Mouse (Mus musculus): ENCODE measurements around the gene Hmgn2. TPM values are rescaled to one million over a fixed set of nuclear protein-coding genes. Genes with fewer than 3 reads are reported as not detected.

Hmgn2 gene
- polyA plus RNA-seq (2014; fragmentation: Nextera tagmentation; extraction: Ambion mirVana) = 3,322 and 3,460 TPM in 2 replicates

DNA sequence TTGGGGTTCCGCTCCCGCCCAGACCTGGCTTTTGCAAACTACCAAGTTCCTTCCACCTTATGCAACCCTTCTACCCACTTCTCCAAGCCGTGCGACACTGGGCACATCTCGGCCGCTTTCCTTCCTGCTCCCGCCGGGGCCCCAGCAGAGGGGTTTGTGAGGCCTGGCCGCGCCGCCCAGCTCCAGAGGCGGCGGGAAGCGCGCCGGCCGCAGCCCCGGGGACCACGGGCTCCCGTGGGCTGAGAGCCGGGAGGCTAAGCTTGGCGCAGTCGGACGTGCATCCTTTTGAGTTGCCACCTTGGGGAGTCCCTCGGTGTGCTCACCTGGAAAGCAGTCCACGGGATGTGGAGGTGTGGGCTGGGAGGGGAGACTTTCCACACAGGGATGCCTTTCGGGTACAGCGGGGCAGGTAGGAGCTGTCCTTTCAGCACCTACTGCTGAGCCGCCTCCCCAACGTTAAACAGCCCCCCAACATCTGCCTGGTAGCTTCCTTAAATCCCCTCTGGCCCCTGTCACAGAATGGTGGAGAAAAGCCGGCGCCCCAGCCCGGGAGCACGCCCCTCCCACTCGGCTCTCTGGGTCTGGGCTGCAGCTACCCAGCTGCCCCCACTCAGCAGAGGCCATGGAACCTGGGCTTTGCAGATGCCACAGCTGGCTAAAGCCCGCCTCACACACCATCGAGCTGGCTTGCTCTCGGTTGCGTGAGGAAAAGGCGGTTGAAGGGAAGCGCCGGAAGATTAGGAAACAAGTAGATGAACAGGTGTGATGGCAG lies at the start of gene Hmgn2:
Gene Hmgn2 (minus strand): TSS at position 501 of the 772 bp plus-strand sequence.
- Histone ChIP-seq H3K36me3 (ENCODE audit: control insufficient read depth, insufficient read depth, low read length) (peaks cover 16% of the 10 kb centered on the region; the same call in 1 of the 2 replicates), H3K27me3 (ENCODE audit: control insufficient read depth, insufficient read depth, low read length) (no peaks in the 10 kb centered on the region)
- 1% methylated on average over 42 of the region's 42 CpGs for WGBS

DNA sequence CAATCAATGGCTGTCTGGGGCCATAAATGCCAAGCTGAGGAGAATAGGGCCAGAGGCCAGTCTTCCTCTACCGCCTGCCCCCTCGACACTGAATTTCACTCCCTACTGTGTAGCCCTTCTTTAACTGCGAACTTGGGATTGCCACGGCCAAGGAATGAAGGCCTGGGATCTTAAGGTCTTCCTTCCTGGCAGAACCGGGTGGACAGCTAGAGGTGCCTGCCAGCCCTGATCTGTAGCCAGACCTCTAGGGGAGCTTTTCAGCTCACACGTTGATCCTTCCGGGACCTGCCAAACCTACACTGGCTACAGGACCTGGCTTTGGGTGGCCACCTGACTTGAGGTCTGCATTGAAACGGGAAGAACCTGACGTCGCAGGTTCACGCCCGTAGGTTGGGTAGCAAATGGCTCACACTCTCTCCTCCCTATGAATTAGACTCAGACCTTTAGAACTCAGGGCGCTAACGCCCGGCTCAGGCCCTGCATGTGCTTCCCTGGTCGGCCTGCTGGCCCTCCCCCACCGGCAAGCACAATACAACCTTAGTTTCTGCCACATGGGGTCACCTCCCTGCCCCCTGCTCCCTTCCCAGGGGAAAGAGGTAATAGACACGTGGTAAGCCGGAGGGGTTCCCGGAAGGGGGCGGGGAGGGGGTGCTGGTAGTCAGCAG lies 48.9 kb upstream of the Hmgn2 start:
- Histone ChIP-seq H3K27me3 (ENCODE audit: control insufficient read depth, insufficient read depth, low read length) (no peaks in the 10 kb centered on the region), H3K4me3 (ENCODE audit: low read depth, low read length) (peak overlapping the region; percentile 30), H3K9me3 (ENCODE audit: control insufficient read depth, low read length) (no peaks in the 10 kb centered on the region), H3K4me2 (ENCODE audit: low read depth, severe bottlenecking) (peak overlapping the region; percentile 76), H3K9ac (ENCODE audit: low read length) (no peak overlapping the region; the same call in 1 of the 2 replicates), H3K4me1 (ENCODE audit: control insufficient read depth, insufficient read depth, low read length) (peaks cover 43% of the 10 kb centered on the region), H3K27ac (replicated peaks; ENCODE audit: low read depth, low read length) (peak overlapping the region; percentile 91), H3K36me3 (ENCODE audit: control insufficient read depth, insufficient read depth, low read length) (no peaks in the 10 kb centered on the region)
- ATAC-seq (ENCODE audit: insufficient number of reproducible peaks, low FRiP score, low TSS enrichment, low read depth) (peak; percentile 33), DNase-seq (ENCODE audit: low spot score) (peak; percentile 79)
- WGBS = under 1% methylated on average over 21 of the region's 21 CpGs

More for the DNA sequence above, at the start of gene Hmgn2:
- H3K27ac ChIP-seq (replicated peaks; ENCODE audit: low read depth, low read length) = peak within 1 kb of the TSS; percentile 99
- no peaks in the 10 kb centered on the region for H3K9me3 ChIP-seq (ENCODE audit: control insufficient read depth, low read length)
- peak within 1 kb of the TSS; percentile 98 for H3K9ac ChIP-seq (ENCODE audit: low read length)
- peaks cover 14% of the 10 kb centered on the region for H3K4me1 ChIP-seq (ENCODE audit: control insufficient read depth, insufficient read depth, low read length)
- ATAC-seq (ENCODE audit: insufficient number of reproducible peaks, low FRiP score, low TSS enrichment, low read depth) = peak; percentile 67
- H3K4me2 ChIP-seq (ENCODE audit: low read depth, severe bottlenecking) = peak within 1 kb of the TSS; percentile 95
- peak; percentile 82 for DNase-seq (ENCODE audit: low spot score)
- H3K4me3 ChIP-seq (ENCODE audit: low read depth, low read length) = peak within 1 kb of the TSS; percentile 58

DNA sequence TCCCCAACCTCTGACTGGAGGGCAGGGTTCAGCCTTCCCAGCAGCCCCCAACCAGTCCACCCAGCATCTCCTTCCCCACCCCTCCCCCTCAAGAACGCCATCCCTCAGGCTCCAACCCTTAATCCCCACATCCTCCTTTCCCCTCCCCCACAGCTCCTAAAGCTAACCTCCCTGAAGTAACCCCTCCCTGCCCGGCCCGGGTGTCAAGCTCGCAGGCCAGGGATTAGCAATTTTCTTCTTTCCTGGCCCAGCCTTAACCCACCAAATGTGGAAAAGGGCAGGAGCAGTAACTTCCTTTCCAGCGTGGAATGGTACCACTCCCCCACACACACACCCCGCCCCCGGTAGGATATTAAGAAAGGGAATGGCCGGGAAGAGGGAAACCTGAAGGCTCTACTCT lies 48.3 kb upstream of the Hmgn2 start:
- no peaks in the 10 kb centered on the region for H3K9me3 ChIP-seq (ENCODE audit: control insufficient read depth, low read length)
- peak overlapping the region; percentile 76 for H3K4me2 ChIP-seq (ENCODE audit: low read depth, severe bottlenecking)
- H3K36me3 ChIP-seq (ENCODE audit: control insufficient read depth, insufficient read depth, low read length) = no peaks in the 10 kb centered on the region
- H3K9ac ChIP-seq (ENCODE audit: low read length) = 0 out of 2 replicates have a peak overlapping the region, but pooled peaks have one; percentile 5
- WGBS = 0% methylated on average over 8 of the region's 8 CpGs
- H3K4me1 ChIP-seq (ENCODE audit: control insufficient read depth, insufficient read depth, low read length) = peaks cover 43% of the 10 kb centered on the region
- peak overlapping the region; percentile 30 for H3K4me3 ChIP-seq (ENCODE audit: low read depth, low read length)
- ATAC-seq (ENCODE audit: insufficient number of reproducible peaks, low FRiP score, low TSS enrichment, low read depth) (no peak), DNase-seq (ENCODE audit: low spot score) (peak; percentile 77)
- H3K27ac ChIP-seq (replicated peaks; ENCODE audit: low read depth, low read length) = peak overlapping the region; percentile 91
- H3K27me3 ChIP-seq (ENCODE audit: control insufficient read depth, insufficient read depth, low read length) = no peaks in the 10 kb centered on the region

DNA sequence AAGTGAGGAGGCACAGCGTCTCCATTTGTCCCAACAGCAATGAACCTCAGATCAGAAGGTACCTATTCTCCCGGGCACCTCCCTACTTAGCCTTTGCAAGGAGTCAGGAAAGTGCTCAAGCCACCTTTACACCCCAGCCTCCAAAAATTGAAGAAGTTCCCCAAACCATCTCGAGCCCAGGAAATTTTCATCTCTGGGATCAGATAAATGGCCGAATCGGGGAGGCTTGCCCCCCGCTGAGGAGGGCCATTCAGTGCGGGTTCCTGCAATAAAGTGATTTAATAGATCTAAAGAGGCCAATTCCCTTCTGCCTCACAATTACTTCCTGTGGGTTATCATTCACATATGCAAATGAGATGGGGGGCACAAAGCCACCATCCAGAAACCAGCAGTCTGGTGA lies 47.8 kb upstream of the Hmgn2 start:
- DNase-seq (ENCODE audit: low spot score) = peak; percentile 32
- H3K4me3 ChIP-seq (ENCODE audit: low read depth, low read length) = 0 out of 2 replicates have a peak overlapping the region, but pooled peaks have one; percentile 1
- no peak for ATAC-seq (ENCODE audit: insufficient number of reproducible peaks, low FRiP score, low TSS enrichment, low read depth)
- H3K4me1 ChIP-seq (ENCODE audit: control insufficient read depth, insufficient read depth, low read length) = peaks cover 48% of the 10 kb centered on the region
- no peaks in the 10 kb centered on the region for H3K9me3 ChIP-seq (ENCODE audit: control insufficient read depth, low read length)
- H3K36me3 ChIP-seq (ENCODE audit: control insufficient read depth, insufficient read depth, low read length) = no peaks in the 10 kb centered on the region
- H3K9ac ChIP-seq (ENCODE audit: low read length) = 0 out of 2 replicates have a peak overlapping the region, but pooled peaks have one; percentile 2
- peak overlapping the region; percentile 54; the same call in 1 of the 2 replicates for H3K27ac ChIP-seq (replicated peaks; ENCODE audit: low read depth, low read length)
- H3K27me3 ChIP-seq (ENCODE audit: control insufficient read depth, insufficient read depth, low read length) = no peaks in the 10 kb centered on the region
- peak overlapping the region; percentile 76 for H3K4me2 ChIP-seq (ENCODE audit: low read depth, severe bottlenecking)
- 3% methylated on average over 7 of the region's 7 CpGs for WGBS

DNA sequence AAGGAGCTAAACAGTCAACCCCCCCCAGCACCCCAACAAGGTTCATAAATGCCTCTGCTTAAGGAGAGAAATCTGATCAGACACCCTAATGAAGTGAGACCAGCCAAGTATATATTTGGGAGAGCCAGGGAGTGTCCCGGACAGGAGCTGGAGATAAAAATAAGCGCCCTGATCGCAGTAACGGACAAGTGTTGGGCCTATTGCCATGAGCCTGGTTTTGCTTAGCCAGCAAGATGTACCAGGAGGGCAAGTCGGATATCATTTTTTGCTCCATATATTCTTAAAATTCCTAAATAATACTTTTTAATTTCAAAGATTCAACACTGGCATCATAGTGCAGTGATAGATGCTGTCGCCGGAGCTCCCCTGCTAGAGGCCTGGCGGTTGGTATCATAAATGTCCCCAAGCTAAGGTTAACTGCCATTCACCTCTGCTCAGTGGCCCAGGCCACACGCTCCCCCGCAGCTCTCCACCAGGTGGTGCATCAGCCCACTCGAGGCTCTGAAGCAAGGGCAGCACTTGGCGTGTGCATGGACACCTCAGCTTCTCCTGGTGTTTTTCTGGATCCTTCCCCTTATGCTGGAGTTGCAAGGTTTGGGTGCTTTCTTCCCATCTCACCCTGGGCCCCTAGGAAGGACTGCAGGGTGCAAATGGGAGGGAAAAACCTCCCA lies 44.5 kb upstream of the Hmgn2 start:
- H3K9me3 ChIP-seq (ENCODE audit: control insufficient read depth, low read length) = no peaks in the 10 kb centered on the region
- DNase-seq (ENCODE audit: low spot score) (peak; percentile 61), ATAC-seq (ENCODE audit: insufficient number of reproducible peaks, low FRiP score, low TSS enrichment, low read depth) (no peak)
- no peak overlapping the region for H3K9ac ChIP-seq (ENCODE audit: low read length)
- no peak overlapping the region for H3K4me3 ChIP-seq (ENCODE audit: low read depth, low read length)
- WGBS = 49% methylated on average over 12 of the region's 12 CpGs
- no peaks in the 10 kb centered on the region for H3K36me3 ChIP-seq (ENCODE audit: control insufficient read depth, insufficient read depth, low read length)
- H3K27ac ChIP-seq (replicated peaks; ENCODE audit: low read depth, low read length) = no peak overlapping the region
- no peak overlapping the region for H3K4me2 ChIP-seq (ENCODE audit: low read depth, severe bottlenecking)
- H3K27me3 ChIP-seq (ENCODE audit: control insufficient read depth, insufficient read depth, low read length) = no peaks in the 10 kb centered on the region
- H3K4me1 ChIP-seq (ENCODE audit: control insufficient read depth, insufficient read depth, low read length) = peaks cover 31% of the 10 kb centered on the region

DNA sequence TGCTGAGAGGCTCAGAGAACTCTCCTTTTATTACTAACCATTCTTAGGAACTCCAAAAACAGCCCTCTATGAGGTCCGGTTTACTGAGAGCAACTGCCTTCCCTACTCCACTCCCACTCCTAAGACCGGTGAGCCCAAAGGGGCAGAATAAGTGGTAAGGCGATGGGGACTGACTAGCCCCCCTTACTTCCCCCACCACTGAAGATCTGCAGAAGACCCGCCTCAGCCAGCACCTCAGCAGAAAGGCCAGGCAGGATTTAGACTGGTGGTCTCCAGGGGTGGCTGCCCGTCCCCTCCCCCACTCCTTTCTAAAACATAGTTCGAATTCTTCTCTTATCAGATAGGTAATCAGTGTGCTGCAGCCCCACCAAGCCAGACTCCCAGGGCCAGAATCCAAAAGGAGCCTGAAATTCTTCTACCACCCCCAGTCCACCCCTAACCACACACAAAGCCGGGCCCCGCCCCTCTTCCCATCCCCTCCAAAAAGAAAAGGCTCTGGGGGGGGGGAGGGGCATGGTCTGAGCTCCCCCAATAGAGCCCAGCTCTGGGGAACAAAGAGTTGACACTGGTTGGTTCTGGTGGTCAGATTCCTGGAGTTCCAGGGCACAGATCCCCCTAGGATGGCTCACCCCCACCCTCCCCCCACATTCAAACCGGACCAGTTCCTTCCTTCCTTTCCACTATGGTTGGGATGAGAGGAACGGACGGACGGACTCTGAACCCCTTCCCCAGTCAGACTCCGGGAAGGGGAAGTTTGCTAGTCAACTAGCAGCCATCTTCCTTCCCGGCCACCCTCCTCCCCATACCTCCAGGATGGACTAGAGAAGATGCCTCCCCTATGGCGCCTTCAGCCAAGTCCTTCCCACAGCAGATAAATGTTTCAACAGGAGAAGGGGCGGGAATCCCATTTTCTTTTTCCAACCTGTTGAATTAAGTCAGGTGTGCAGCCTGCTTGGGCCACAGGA lies 43.3 kb upstream of the Hmgn2 start:
- Histone ChIP-seq H3K4me2 (ENCODE audit: low read depth, severe bottlenecking) (no peak overlapping the region), H3K9me3 (ENCODE audit: control insufficient read depth, low read length) (no peaks in the 10 kb centered on the region), H3K36me3 (ENCODE audit: control insufficient read depth, insufficient read depth, low read length) (no peaks in the 10 kb centered on the region), H3K4me1 (ENCODE audit: control insufficient read depth, insufficient read depth, low read length) (peaks cover 19% of the 10 kb centered on the region), H3K4me3 (ENCODE audit: low read depth, low read length) (no peak overlapping the region), H3K9ac (ENCODE audit: low read length) (no peak overlapping the region), H3K27me3 (ENCODE audit: control insufficient read depth, insufficient read depth, low read length) (no peaks in the 10 kb centered on the region), H3K27ac (replicated peaks; ENCODE audit: low read depth, low read length) (no peak overlapping the region)
- ATAC-seq (ENCODE audit: insufficient number of reproducible peaks, low FRiP score, low TSS enrichment, low read depth) (no peak), DNase-seq (ENCODE audit: low spot score) (peak; percentile 31)
- 27% methylated on average over 16 of the region's 16 CpGs for WGBS

DNA sequence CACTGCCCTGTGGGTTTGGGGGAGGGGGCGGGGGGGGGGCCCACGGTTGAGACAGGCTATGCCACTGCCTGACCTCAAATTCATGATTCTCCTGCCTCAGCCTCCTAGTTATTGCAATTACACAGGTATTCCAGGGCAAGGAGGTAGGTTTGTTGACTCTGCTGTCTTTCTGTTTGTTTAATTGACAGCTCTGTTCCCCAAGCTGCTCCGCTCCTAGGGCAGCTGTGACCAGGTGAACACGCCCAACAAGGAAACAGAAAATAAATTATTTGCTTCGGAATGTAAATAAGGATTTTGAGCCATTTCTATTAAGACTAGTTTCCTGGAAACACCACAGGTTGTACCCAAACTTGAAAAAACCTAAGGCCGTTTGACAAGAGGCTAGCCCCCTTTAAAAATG lies 41.3 kb upstream of the Hmgn2 start:
- H3K4me3 ChIP-seq (ENCODE audit: low read depth, low read length) = no peak overlapping the region
- H3K36me3 ChIP-seq (ENCODE audit: control insufficient read depth, insufficient read depth, low read length) = no peaks in the 10 kb centered on the region
- no peak overlapping the region for H3K27ac ChIP-seq (replicated peaks; ENCODE audit: low read depth, low read length)
- no peaks in the 10 kb centered on the region for H3K9me3 ChIP-seq (ENCODE audit: control insufficient read depth, low read length)
- H3K4me1 ChIP-seq (ENCODE audit: control insufficient read depth, insufficient read depth, low read length) = peaks cover 6% of the 10 kb centered on the region; the same call in 1 of the 2 replicates
- DNase-seq (ENCODE audit: low spot score) (no peak), ATAC-seq (ENCODE audit: insufficient number of reproducible peaks, low FRiP score, low TSS enrichment, low read depth) (no peak)
- WGBS = 80% methylated on average over 6 of the region's 6 CpGs
- no peak overlapping the region for H3K9ac ChIP-seq (ENCODE audit: low read length)
- H3K27me3 ChIP-seq (ENCODE audit: control insufficient read depth, insufficient read depth, low read length) = no peaks in the 10 kb centered on the region
- no peak overlapping the region for H3K4me2 ChIP-seq (ENCODE audit: low read depth, severe bottlenecking)

Measured in limb, embryonic 11.5 days (tissue).